Mouse (Mus musculus) CH12.LX (cell line): ENCODE measurements at regions not wholly inside any gene's neighbourhood (a gene's known extent, or its start where the extent isn't known, plus 50 kb on each side); places are given as distances from the start of the nearest gene placed in this dataset.

Experiments
- DNase-seq: peaks from one replicate; pipeline ENCODE4 v3.0.0-alpha.2; 2013; ENCODE audit errors: extremely low read depth
- H3K27ac ChIP-seq: 2 replicates; pipeline ENCODE4 v1.5.1; 2012; ENCODE audit warnings: low read depth, mild to moderate bottlenecking, control low read depth, moderate library complexity; ENCODE audit not compliant: insufficient read depth
- H3K27me3 ChIP-seq: replicated peaks from 2 replicates; pipeline ENCODE3; 2012; ENCODE audit warnings: inconsistent platforms
- H3K36me3 ChIP-seq, 2 experiments: replicated peaks in 1 of 2; 2 replicates each; pipeline versions ENCODE3 to v1.6.1; 2012; ENCODE audit warnings: inconsistent platforms in 1 of 2, low read length in 1 of 2, mild to moderate bottlenecking in 1 of 2, mixed read lengths in 1 of 2, moderate library complexity in 1 of 2; ENCODE audit not compliant: control insufficient read depth in 1 of 2, insufficient read depth in 1 of 2
- H3K4me1 ChIP-seq, 2 experiments: 2 replicates each; pipeline ENCODE4 v1.6.1; 2012; ENCODE audit warnings: inconsistent platforms in 1 of 2, moderate library complexity in 1 of 2; ENCODE audit not compliant: insufficient read depth in 2 of 2, control insufficient read depth in 1 of 2
- H3K4me2 ChIP-seq: 2 replicates; pipeline ENCODE4 v1.6.1; 2012; ENCODE audit warnings: low read depth, mild to moderate bottlenecking, control low read depth; ENCODE audit not compliant: poor library complexity, insufficient read depth, severe bottlenecking
- H3K4me3 ChIP-seq, 3 experiments: fragments of 150-350 bp in 1 of 3; sonication (generic) in 1 of 3; replicated peaks in 1 of 3; 2 replicates each; pipeline versions ENCODE3 to v1.5.1; 2011 to 2012; ENCODE audit warnings: low read depth in 2 of 3, low read length in 2 of 3, mild to moderate bottlenecking in 2 of 3, moderate library complexity in 2 of 3, control low read depth in 1 of 3, improper control_type of control experiment in 1 of 3, inconsistent platforms in 1 of 3, mixed read lengths in 1 of 3; ENCODE audit not compliant: poor library complexity in 1 of 3
- H3K79me2 ChIP-seq: replicated peaks from 2 replicates; pipeline ENCODE4 v1.6.1; 2012; ENCODE audit warnings: mild to moderate bottlenecking, moderate library complexity; ENCODE audit not compliant: control insufficient read depth, poor library complexity, insufficient read depth, severe bottlenecking; ENCODE audit errors: extremely low read depth
- H3K9ac ChIP-seq: 2 replicates; pipeline ENCODE4 v1.6.1; 2012; ENCODE audit warnings: low read depth, mild to moderate bottlenecking, control low read depth, moderate library complexity; ENCODE audit not compliant: insufficient read depth
- H3K9me3 ChIP-seq: replicated peaks from 2 replicates; pipeline ENCODE3; 2012; ENCODE audit warnings: low read length, inconsistent platforms, mixed read lengths
- BHLHE40 ChIP-seq: IDR thresholded peaks from 2 replicates; pipeline ENCODE4 v1.6.1; 2011; ENCODE audit warnings: mild to moderate bottlenecking, low read depth, low read length, improper control_type of control experiment
- CHD2 ChIP-seq: IDR thresholded peaks from 2 replicates; pipeline ENCODE4 v1.6.1; 2011; ENCODE audit warnings: low read length, improper control_type of control experiment
- CTCF ChIP-seq, 2 experiments: IDR thresholded peaks in 1 of 2; conservative IDR thresholded peaks in 1 of 2; 2 replicates each; pipeline ENCODE4 v1.5.1; 2011 to 2012; ENCODE audit warnings: low read depth in 2 of 2, low read length in 2 of 2, improper control_type of control experiment in 1 of 2, inconsistent platforms in 1 of 2, mild to moderate bottlenecking in 1 of 2, moderate library complexity in 1 of 2
- E2F4 ChIP-seq: IDR thresholded peaks from 2 replicates; pipeline ENCODE4 v1.6.1; 2011; ENCODE audit warnings: low read depth, low read length, improper control_type of control experiment; ENCODE audit not compliant: insufficient replicate concordance
- EP300 ChIP-seq: IDR thresholded peaks from 2 replicates; pipeline ENCODE4 v1.6.1; 2011; ENCODE audit warnings: low read length, improper control_type of control experiment
- HCFC1 ChIP-seq: IDR thresholded peaks from 2 replicates; pipeline ENCODE4 v1.6.1; 2012; ENCODE audit warnings: low read depth, mild to moderate bottlenecking, inconsistent platforms, low read length, improper control_type of control experiment
- JUND ChIP-seq: conservative IDR thresholded peaks from 2 replicates; pipeline ENCODE4 v1.6.1; 2011; ENCODE audit warnings: low read depth, low read length, improper control_type of control experiment
- KAT2A ChIP-seq: IDR thresholded peaks from 2 replicates; pipeline ENCODE4 v1.6.1; 2012; ENCODE audit warnings: low read length, improper control_type of control experiment, inconsistent platforms; ENCODE audit not compliant: insufficient replicate concordance
- MAX ChIP-seq: IDR thresholded peaks from 2 replicates; pipeline ENCODE4 v1.6.1; 2011; ENCODE audit warnings: low read length, improper control_type of control experiment
- MXI1 ChIP-seq: IDR thresholded peaks from 2 replicates; pipeline ENCODE4 v1.6.1; 2011; ENCODE audit warnings: mild to moderate bottlenecking, low read depth, low read length, improper control_type of control experiment
- NELFE ChIP-seq: IDR thresholded peaks from 2 replicates; pipeline ENCODE4 v1.6.1; 2011; ENCODE audit warnings: low read depth, low read length, improper control_type of control experiment
- NRF1 ChIP-seq: IDR thresholded peaks from 2 replicates; pipeline ENCODE4 v1.6.1; 2014; ENCODE audit warnings: low read depth, mild to moderate bottlenecking, inconsistent platforms, low read length, improper control_type of control experiment, moderate library complexity
- PAX5 ChIP-seq: IDR thresholded peaks from 2 replicates; pipeline ENCODE4 v1.6.1; 2012; ENCODE audit warnings: low read length, inconsistent platforms, mixed read lengths
- POLR2A ChIP-seq: IDR thresholded peaks from 2 replicates; pipeline ENCODE4 v1.6.1; 2011; ENCODE audit warnings: low read depth, mild to moderate bottlenecking, improper control_type of control experiment, low read length
- POLR2AphosphoS2 ChIP-seq: IDR thresholded peaks from 2 replicates; pipeline ENCODE4 v1.6.1; 2011; ENCODE audit warnings: low read depth, low read length, improper control_type of control experiment
- RCOR1 ChIP-seq: conservative IDR thresholded peaks from 2 replicates; pipeline ENCODE4 v1.6.1; 2012; ENCODE audit warnings: low read depth, mild to moderate bottlenecking, inconsistent platforms, low read length, improper control_type of control experiment
- SIN3A ChIP-seq: IDR thresholded peaks from 2 replicates; pipeline ENCODE4 v1.6.1; 2012; ENCODE audit warnings: low read length, improper control_type of control experiment, inconsistent platforms
- SMC3 ChIP-seq: IDR thresholded peaks from 2 replicates; pipeline ENCODE4 v1.6.1; 2011; ENCODE audit warnings: low read depth, low read length, improper control_type of control experiment
- UBTF ChIP-seq: IDR thresholded peaks from 2 replicates; pipeline ENCODE4 v1.6.1; 2012; ENCODE audit warnings: low read depth, mild to moderate bottlenecking, inconsistent platforms, low read length, improper control_type of control experiment, moderate library complexity
- USF1 ChIP-seq: IDR thresholded peaks from 2 replicates; pipeline ENCODE4 v1.6.1; 2014; ENCODE audit warnings: low read depth, mild to moderate bottlenecking, inconsistent platforms, low read length, improper control_type of control experiment
- USF2 ChIP-seq: conservative IDR thresholded peaks from 2 replicates; pipeline ENCODE4 v1.6.1; 2011; ENCODE audit warnings: low read depth, low read length, improper control_type of control experiment
- ZC3H11A ChIP-seq: IDR thresholded peaks from 2 replicates; pipeline ENCODE4 v1.6.1; 2012; ENCODE audit warnings: low read depth, mild to moderate bottlenecking, inconsistent platforms, low read length, improper control_type of control experiment
- dilution Hi-C: fragments of 300-500 bp; cut with MboI; formaldehyde crosslinking; loops from 2 replicates; pipeline ENCODE4 v1.14.3; 2020; ENCODE audit warnings: low sequenced_read_pairs; ENCODE audit not compliant: extremely low pct_unique_long_range_greater_than_20kb, extremely low pct_ligation_motif_present
- in situ Hi-C: fragments of 300-500 bp; cut with MboI; formaldehyde crosslinking; loops from 3 replicates; pipeline ENCODE4 v1.14.3; 2019; ENCODE audit warnings: low sequenced_read_pairs, low pct_ligation_motif_present, low pct_unique_long_range_greater_than_20kb, mixed read lengths

DNA sequence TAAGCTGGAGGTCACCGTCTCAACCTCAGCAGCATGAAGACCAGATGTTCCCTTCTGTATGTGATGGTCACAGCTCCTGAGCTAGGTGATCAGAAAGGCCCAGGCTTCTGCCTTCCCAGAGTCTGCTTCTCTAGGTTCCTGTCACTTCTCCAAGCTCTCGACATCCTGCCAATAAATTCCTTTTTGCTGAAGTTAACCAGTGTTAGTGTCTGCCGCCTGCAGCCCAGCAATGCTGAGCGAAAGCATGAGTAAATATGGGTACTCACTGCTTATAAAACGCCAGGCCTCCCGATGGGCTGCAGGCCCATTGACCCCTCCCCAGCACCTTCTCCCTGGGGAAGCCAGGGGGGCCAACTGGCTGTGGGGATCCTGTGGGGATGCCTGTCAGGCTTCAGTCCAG, 229.4 kb upstream of the Zmiz1 start:
- dilution Hi-C loops (no loop called here), in situ Hi-C loops (no loop called here)
- Histone ChIP-seq H3K9me3 (no peaks in the 10 kb centered on the region), H3K4me1 (0 out of 4 replicates have a peak, but pooled peaks cover 0 to 2% of the 10 kb centered on the region in 2 experiments), H3K79me2 (no peaks in the 10 kb centered on the region), H3K4me2 (no peak overlapping the region), H3K27me3 (peaks cover 3% of the 10 kb centered on the region), H3K9ac (no peak overlapping the region), H3K36me3 (no peaks in the 10 kb centered on the region), H3K27ac (no peak overlapping the region), H3K4me3 (no peak overlapping the region)
- DNase-seq: no peak
- TF ChIP-seq HCFC1 (no peak), MXI1 (no peak), E2F4 (no peak), USF2 (no peak), CTCF (conservative IDR thresholded peaks at IDR 0.05 in 1 of 2, IDR thresholded peaks at IDR 0.05 in 1 of 2; ENCODE audit: low read depth in 2 of 2, low read length in 2 of 2) (no peak), POLR2A (no peak), SMC3 (no peak), UBTF (no peak), POLR2AphosphoS2 (no peak)

DNA sequence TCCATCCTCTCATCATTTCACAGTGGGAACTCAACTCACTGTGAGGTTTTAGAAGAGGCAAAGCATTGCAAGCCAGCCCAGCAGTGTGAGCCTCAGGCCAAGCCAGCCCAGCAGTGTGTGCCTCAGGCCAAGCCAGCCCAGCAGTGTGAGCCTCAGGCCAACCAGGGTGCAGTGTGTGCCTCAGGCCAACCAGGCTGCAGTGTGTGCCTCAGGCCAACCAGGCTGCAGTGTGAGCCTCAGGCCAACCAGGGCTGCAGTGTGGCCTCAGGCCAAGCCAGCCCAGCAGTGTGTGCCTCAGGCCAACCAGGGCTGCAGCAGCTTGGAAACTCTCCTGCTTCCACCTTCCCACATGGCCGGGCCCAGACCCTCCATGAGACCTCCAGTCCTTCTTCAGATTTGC, 227.1 kb upstream of the Zmiz1 start:
- no peak for DNase-seq
- in situ Hi-C loops (no loop called here), dilution Hi-C loops (no loop called here)
- Histone ChIP-seq H3K9me3 (no peaks in the 10 kb centered on the region), H3K4me1 (no peaks in the 10 kb centered on the region), H3K36me3 (no peaks in the 10 kb centered on the region), H3K4me2 (no peak overlapping the region), H3K27ac (no peak overlapping the region), H3K9ac (no peak overlapping the region), H3K4me3 (no peak overlapping the region), H3K79me2 (no peaks in the 10 kb centered on the region), H3K27me3 (peaks cover 3% of the 10 kb centered on the region)
- TF ChIP-seq ZC3H11A (no peak), SIN3A (no peak), HCFC1 (no peak), PAX5 (no peak), JUND (no peak), CTCF (conservative IDR thresholded peaks at IDR 0.05 in 1 of 2, IDR thresholded peaks at IDR 0.05 in 1 of 2; ENCODE audit: low read depth in 2 of 2, low read length in 2 of 2) (no peak), EP300 (no peak), KAT2A (no peak), BHLHE40 (no peak), MAX (no peak), USF1 (no peak), NELFE (no peak), POLR2AphosphoS2 (no peak), POLR2A (no peak), CHD2 (no peak), RCOR1 (no peak), NRF1 (no peak)
